Mouse (Mus musculus) liver, postnatal 0 days (tissue): ENCODE results near the gene Ccnjl.

Experiments used
- CTCF ChIP-seq: sonication (generic); IDR thresholded peaks from 2 replicates; pipeline ENCODE4 v1.5.1; 2016; ENCODE audit warnings: antibody characterized with exemption, low read depth
- EP300 ChIP-seq: IDR thresholded peaks from 2 replicates; pipeline ENCODE4 v1.6.1; 2016; ENCODE audit warnings: antibody characterized with exemption, low read depth, mild to moderate bottlenecking

- no peak for TF ChIP-seq CTCF
- TF ChIP-seq EP300: no peak
These were observed 82.1 kb downstream of the Ccnjl start for GRCm38 (mm10) chr11:43610662-43611033.
